Mouse (Mus musculus) ES-Bruce4 (cell line): ENCODE measurements around the gene Gm37419. TPM values are rescaled to one million over a fixed set of nuclear protein-coding genes. Genes with fewer than 3 reads are reported as not detected.

Source experiments
- H3K27ac ChIP-seq: 2 replicates; pipeline ENCODE4 v1.5.1; 2012; ENCODE audit warnings: low read length, inconsistent platforms; ENCODE audit not compliant: insufficient read depth
- H3K27me3 ChIP-seq: 2 replicates; pipeline ENCODE4 v1.6.1; 2012; ENCODE audit warnings: mild to moderate bottlenecking, low read length, inconsistent platforms; ENCODE audit not compliant: control insufficient read depth, poor library complexity, insufficient read depth, severe bottlenecking
- H3K36me3 ChIP-seq: 2 replicates; pipeline ENCODE4 v1.6.1; 2012; ENCODE audit warnings: inconsistent platforms, mild to moderate bottlenecking, low read length, moderate library complexity; ENCODE audit not compliant: control insufficient read depth, poor library complexity, insufficient read depth, severe bottlenecking
- H3K4me1 ChIP-seq: one replicate; pipeline ENCODE4 v1.8.1; 2011; ENCODE audit warnings: low read length; ENCODE audit not compliant: control insufficient read depth, insufficient read depth
- H3K4me3 ChIP-seq: 2 replicates; pipeline ENCODE4 v1.5.1; 2011; ENCODE audit warnings: low read depth, mild to moderate bottlenecking, low read length
- H3K9ac ChIP-seq: 2 replicates; pipeline ENCODE4 v1.6.1; 2012; ENCODE audit warnings: low read depth, mild to moderate bottlenecking, inconsistent platforms; ENCODE audit not compliant: poor library complexity, severe bottlenecking
- H3K9me3 ChIP-seq: replicated peaks from 2 replicates; pipeline ENCODE4 v1.6.1; 2012; ENCODE audit warnings: mild to moderate bottlenecking, low read length, inconsistent platforms; ENCODE audit not compliant: control insufficient read depth, poor library complexity, insufficient read depth, severe bottlenecking
- CTCF ChIP-seq: IDR thresholded peaks from one replicate; pipeline ENCODE4 v1.8.1; 2011; ENCODE audit warnings: low read depth, low read length
- EP300 ChIP-seq: IDR thresholded peaks from 2 replicates; pipeline ENCODE4 v1.6.1; 2011; ENCODE audit warnings: low read depth, low read length; ENCODE audit not compliant: insufficient read depth
- POLR2A ChIP-seq: IDR thresholded peaks from one replicate; pipeline ENCODE4 v1.8.1; 2011; ENCODE audit warnings: low read length; ENCODE audit not compliant: insufficient read depth
- polyA plus RNA-seq: library from polyadenylated mRNA; stranded (reverse); fragments of >200 nt; gene quantifications from 2 replicates; pipeline ENCODE4 v1.2.4, GENCODE M21; 2011; ENCODE audit warnings: low read depth; ENCODE audit not compliant: missing spikeins, insufficient read depth, insufficient read length

The Gm37419 gene
- polyA plus RNA-seq, 1 experiment = not detected

GRCm38 (mm10) chr16:24033259-24033658 lies 45.0 kb downstream of the Gm37419 start:
- Histone ChIP-seq H3K4me3 (no peak overlapping the region), H3K27ac (no peak overlapping the region), H3K4me1 (peaks cover 2% of the 10 kb centered on the region), H3K36me3 (no peaks in the 10 kb centered on the region), H3K9me3 (0 out of 2 replicates have a peak, but pooled peaks cover 3% of the 10 kb centered on the region), H3K27me3 (no peaks in the 10 kb centered on the region), H3K9ac (no peak overlapping the region)
- TF ChIP-seq CTCF (no peak), POLR2A (no peak), EP300 (no peak)

DNA sequence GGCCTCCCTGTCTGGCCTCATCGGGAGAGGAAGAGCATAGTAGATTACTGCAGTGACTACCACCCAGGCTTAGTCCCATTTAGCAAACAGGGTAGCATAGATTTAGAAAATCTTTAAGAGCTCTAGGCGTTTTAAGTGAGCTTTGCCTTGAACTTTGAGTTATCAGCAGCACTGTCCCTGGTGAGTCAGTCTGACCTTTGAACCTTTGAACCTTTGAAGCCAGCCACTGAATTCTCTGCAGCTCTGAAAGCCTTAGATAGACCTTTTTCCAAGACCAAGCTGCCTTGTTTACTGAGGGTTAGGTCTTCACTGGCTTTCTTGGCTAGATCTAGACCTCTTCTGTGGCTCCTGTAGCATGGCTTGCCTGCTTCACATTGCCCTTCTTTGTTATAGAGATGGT lies 46.2 kb downstream of the Gm37419 start:
- Histone ChIP-seq H3K9me3 (0 out of 2 replicates have a peak, but pooled peaks cover 3% of the 10 kb centered on the region), H3K27me3 (no peaks in the 10 kb centered on the region), H3K4me3 (no peak overlapping the region), H3K9ac (no peak overlapping the region), H3K27ac (no peak overlapping the region), H3K36me3 (no peaks in the 10 kb centered on the region), H3K4me1 (peaks cover 2% of the 10 kb centered on the region)
- no peak for TF ChIP-seq CTCF
- no peak for TF ChIP-seq EP300
- TF ChIP-seq POLR2A = no peak

GRCm38 (mm10) chr16:24035767-24036166 lies 47.5 kb downstream of the Gm37419 start:
- no peaks in the 10 kb centered on the region for H3K27me3 ChIP-seq
- H3K9me3 ChIP-seq = 0 out of 2 replicates have a peak, but pooled peaks cover 3% of the 10 kb centered on the region
- H3K9ac ChIP-seq = no peak overlapping the region
- H3K4me3 ChIP-seq = no peak overlapping the region
- H3K4me1 ChIP-seq = no peaks in the 10 kb centered on the region
- H3K27ac ChIP-seq = no peak overlapping the region
- H3K36me3 ChIP-seq = no peaks in the 10 kb centered on the region
- TF ChIP-seq EP300 (no peak), CTCF (no peak), POLR2A (no peak)

GRCm38 (mm10) chr16:24036398-24036797 lies 48.1 kb downstream of the Gm37419 start:
- Histone ChIP-seq H3K9me3 (0 out of 2 replicates have a peak, but pooled peaks cover 3% of the 10 kb centered on the region), H3K4me1 (no peaks in the 10 kb centered on the region), H3K36me3 (no peaks in the 10 kb centered on the region), H3K27me3 (no peaks in the 10 kb centered on the region), H3K4me3 (no peak overlapping the region), H3K27ac (no peak overlapping the region), H3K9ac (no peak overlapping the region)
- TF ChIP-seq EP300 = no peak
- TF ChIP-seq POLR2A = no peak
- TF ChIP-seq CTCF = no peak

Other genes with a start within 250 kb of the Gm37419 start
- not detected in 2 replicates for gene Sst, start 97.5 kb upstream of the Gm37419 start, polyA plus RNA-seq
- gene Rtp2, start 56.1 kb upstream of the Gm37419 start, polyA plus RNA-seq = not detected in 2 replicates
- 5.0 and 5.6 TPM in 2 replicates for gene Bcl6, start 370 bp downstream of the Gm37419 start, polyA plus RNA-seq